Mouse (Mus musculus) lung, embryonic 15.5 days (tissue): ENCODE results near the gene Slc2a9. TPM values are rescaled to one million over a fixed set of nuclear protein-coding genes. Genes with fewer than 3 reads are reported as not detected.

Source experiments
- ATAC-seq: fragments of 200-750 bp; cut with Nextera tagmentation; 2 replicates; pipeline ENCODE4 v1.8.0; 2017; ENCODE audit warnings: moderate number of reproducible peaks, borderline replicate concordance; ENCODE audit not compliant: low FRiP score, low TSS enrichment; ENCODE audit errors: extremely low read depth
- H3K27ac ChIP-seq: fragments of 300-500 bp; sonication (generic); 2 replicates; pipeline ENCODE4 v1.5.1; 2015; ENCODE audit warnings: moderate library complexity, mild to moderate bottlenecking, inconsistent platforms
- H3K27me3 ChIP-seq: fragments of 300-500 bp; sonication (generic); 2 replicates; pipeline ENCODE4 v1.6.1; 2015; ENCODE audit warnings: inconsistent platforms
- H3K36me3 ChIP-seq: fragments of 300-500 bp; sonication (generic); 2 replicates; pipeline ENCODE4 v1.6.1; 2015; ENCODE audit warnings: inconsistent platforms
- H3K4me1 ChIP-seq: fragments of 300-500 bp; sonication (generic); 2 replicates; pipeline ENCODE4 v1.6.1; 2015; ENCODE audit warnings: inconsistent platforms
- H3K4me2 ChIP-seq: fragments of 300-500 bp; sonication (generic); 2 replicates; pipeline ENCODE4 v1.6.1; 2015; ENCODE audit warnings: inconsistent platforms, mild to moderate bottlenecking, moderate library complexity
- H3K4me3 ChIP-seq: fragments of 300-500 bp; sonication (generic); 2 replicates; pipeline ENCODE4 v1.5.1; 2015; ENCODE audit warnings: mild to moderate bottlenecking, inconsistent platforms
- H3K9ac ChIP-seq: fragments of 300-500 bp; sonication (generic); 2 replicates; pipeline ENCODE4 v1.6.1; 2015; ENCODE audit warnings: inconsistent platforms
- H3K9me3 ChIP-seq: fragments of 300-500 bp; sonication (generic); 2 replicates; pipeline ENCODE4 v1.6.1; 2016; ENCODE audit warnings: inconsistent platforms
- WGBS: fragments of 180-500 bp; shearing (Covaris S2); methylation state at CpG from one replicate; pipeline ENCODE4 v1.1.7; 2015; 5-methylcytosine and 5-hydroxymethylcytosine counted together
- polyA plus RNA-seq: library from polyadenylated mRNA; unstranded; fragments of >200 nt; fragmentation: Nextera tagmentation; extraction: Ambion mirVana; gene quantifications from 2 replicates; pipeline ENCODE4 v1.2.1, GENCODE M21; 2015

Gene Slc2a9
- polyA plus RNA-seq, 1 experiment from 2014 or later = 1.4 TPM

GRCm38 (mm10) chr5:38450936-38451335 lies 52.0 kb downstream of the Slc2a9 start:
- no peak overlapping the region for H3K4me3 ChIP-seq
- no peaks in the 10 kb centered on the region for H3K36me3 ChIP-seq
- no peak overlapping the region for H3K9ac ChIP-seq
- no peak overlapping the region for H3K27ac ChIP-seq
- 81% methylated on average over 3 of the region's 3 CpGs for WGBS
- no peak overlapping the region for H3K4me2 ChIP-seq
- ATAC-seq = no peak
- H3K9me3 ChIP-seq = no peaks in the 10 kb centered on the region
- no peaks in the 10 kb centered on the region for H3K4me1 ChIP-seq
- no peaks in the 10 kb centered on the region for H3K27me3 ChIP-seq

- no peaks in the 10 kb centered on the region for H3K9me3 ChIP-seq
- H3K27ac ChIP-seq = no peak overlapping the region
- H3K4me2 ChIP-seq = no peak overlapping the region
- no peaks in the 10 kb centered on the region for H3K36me3 ChIP-seq
- no peak overlapping the region for H3K9ac ChIP-seq
- H3K27me3 ChIP-seq = no peaks in the 10 kb centered on the region
- 86% methylated on average over 7 of the region's 8 CpGs for WGBS
- H3K4me3 ChIP-seq = no peak overlapping the region
- no peaks in the 10 kb centered on the region for H3K4me1 ChIP-seq
- no peak for ATAC-seq
Measured at GRCm38 (mm10) chr5:38449607-38450006, 53.3 kb downstream of the Slc2a9 start.

- Histone ChIP-seq H3K4me3 (no peak overlapping the region), H3K4me2 (no peak overlapping the region), H3K4me1 (no peaks in the 10 kb centered on the region), H3K27me3 (no peaks in the 10 kb centered on the region), H3K9me3 (no peaks in the 10 kb centered on the region), H3K9ac (no peak overlapping the region), H3K36me3 (no peaks in the 10 kb centered on the region), H3K27ac (no peak overlapping the region)
- ATAC-seq = no peak
- WGBS = 75% methylated on average over 3 of the region's 3 CpGs
Measured at GRCm38 (mm10) chr5:38448121-38448520, 54.8 kb downstream of the Slc2a9 start.

DNA sequence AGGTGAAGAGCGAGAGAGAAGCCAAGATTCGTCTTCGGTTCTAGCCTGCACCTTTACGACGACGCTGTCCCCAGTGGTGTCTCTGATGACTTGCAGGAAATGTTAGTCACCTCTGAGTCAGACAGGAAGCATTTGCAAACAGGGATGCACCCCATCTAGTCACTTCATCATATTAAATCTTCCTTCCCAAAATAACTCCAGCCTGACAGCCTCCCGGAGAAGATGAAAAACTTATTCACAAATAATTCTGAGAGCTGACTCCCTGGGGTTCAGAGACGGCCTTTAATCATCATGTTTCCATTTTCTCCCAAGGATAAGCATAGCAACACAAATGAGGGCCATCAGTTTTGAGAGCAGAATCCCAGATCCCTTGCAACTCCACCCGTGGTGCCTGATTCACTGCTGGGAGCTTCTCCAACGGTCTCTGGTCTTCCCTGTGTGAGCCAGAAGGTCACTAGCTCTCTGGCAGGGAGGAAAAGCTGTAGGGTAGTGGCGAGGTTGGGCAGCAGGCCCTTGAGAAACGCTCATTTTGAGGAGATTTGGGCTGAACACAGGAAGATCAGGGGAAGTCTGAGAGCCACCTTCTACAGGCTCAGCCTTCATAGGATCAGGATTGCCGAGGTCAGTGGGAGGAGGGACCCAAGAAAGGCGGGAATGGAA lies 56.5 kb downstream of the Slc2a9 start:
- Histone ChIP-seq H3K9ac (no peak overlapping the region), H3K36me3 (no peaks in the 10 kb centered on the region), H3K27ac (no peak overlapping the region), H3K4me2 (no peak overlapping the region), H3K9me3 (no peaks in the 10 kb centered on the region), H3K4me1 (no peaks in the 10 kb centered on the region), H3K27me3 (no peaks in the 10 kb centered on the region), H3K4me3 (no peak overlapping the region)
- ATAC-seq = no peak
- 43% methylated on average over 14 of the region's 14 CpGs for WGBS

GRCm38 (mm10) chr5:38441088-38441839 lies 61.7 kb downstream of the Slc2a9 start:
- Histone ChIP-seq H3K27me3 (no peaks in the 10 kb centered on the region), H3K4me3 (no peak overlapping the region), H3K27ac (no peak overlapping the region), H3K36me3 (no peaks in the 10 kb centered on the region), H3K4me1 (no peaks in the 10 kb centered on the region), H3K4me2 (no peak overlapping the region), H3K9me3 (no peaks in the 10 kb centered on the region), H3K9ac (no peak overlapping the region)
- WGBS = 72% methylated on average over 10 of the region's 10 CpGs
- ATAC-seq = no peak

GRCm38 (mm10) chr5:38440252-38441005 lies 62.5 kb downstream of the Slc2a9 start:
- Histone ChIP-seq H3K27me3 (no peaks in the 10 kb centered on the region), H3K36me3 (no peaks in the 10 kb centered on the region), H3K27ac (no peak overlapping the region), H3K4me1 (no peaks in the 10 kb centered on the region), H3K9ac (no peak overlapping the region), H3K4me3 (no peak overlapping the region), H3K9me3 (no peaks in the 10 kb centered on the region), H3K4me2 (no peak overlapping the region)
- WGBS = 81% methylated on average over 9 of the region's 9 CpGs
- ATAC-seq = no peak

DNA sequence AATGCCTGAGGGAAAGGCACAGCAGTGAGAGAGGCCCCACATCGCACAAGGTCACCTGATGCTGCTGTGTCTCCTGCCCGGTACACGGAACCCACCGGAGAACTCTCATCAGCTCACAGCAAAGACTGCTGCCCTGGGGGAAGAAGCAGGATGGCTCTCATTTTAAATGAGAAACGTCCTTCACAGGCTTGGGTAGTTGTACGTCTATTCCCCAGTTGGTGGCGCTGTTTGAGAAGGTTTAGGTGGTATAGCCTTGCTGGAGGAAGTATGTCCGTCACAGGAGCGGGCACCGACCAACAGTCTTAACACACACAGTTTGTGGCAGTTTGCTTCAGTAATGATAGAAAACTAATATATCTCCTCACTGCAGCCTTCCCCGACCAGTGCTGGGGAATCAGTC lies 66.3 kb downstream of the Slc2a9 start:
- no peak overlapping the region for H3K9ac ChIP-seq
- no peak overlapping the region for H3K27ac ChIP-seq
- no peak for ATAC-seq
- no peaks in the 10 kb centered on the region for H3K9me3 ChIP-seq
- no peaks in the 10 kb centered on the region for H3K36me3 ChIP-seq
- no peaks in the 10 kb centered on the region for H3K4me1 ChIP-seq
- no peaks in the 10 kb centered on the region for H3K27me3 ChIP-seq
- 89% methylated on average over 11 of the region's 11 CpGs for WGBS
- H3K4me3 ChIP-seq = no peak overlapping the region
- no peak overlapping the region for H3K4me2 ChIP-seq

DNA sequence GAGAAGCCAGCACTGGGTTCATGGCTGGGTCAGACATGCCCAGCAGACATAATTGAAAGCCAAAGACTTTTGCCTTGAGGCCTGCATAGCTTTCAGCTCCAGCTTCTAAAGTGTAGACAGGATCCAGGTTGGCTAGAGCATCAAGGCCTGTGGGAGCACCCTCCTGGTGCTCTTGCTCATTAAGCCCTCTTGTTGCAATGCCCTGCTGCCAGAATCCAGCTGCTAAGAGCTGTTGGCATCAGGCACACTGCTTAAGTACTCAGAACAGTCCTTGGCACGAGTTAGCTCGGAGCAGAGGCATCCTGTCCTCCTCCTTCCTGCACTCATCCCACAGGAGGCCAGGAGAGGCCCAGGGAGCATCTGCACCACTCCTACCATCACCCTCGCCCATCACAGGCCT lies 68.1 kb downstream of the Slc2a9 start:
- H3K27me3 ChIP-seq = no peaks in the 10 kb centered on the region
- no peak overlapping the region for H3K9ac ChIP-seq

GRCm38 (mm10) chr5:38431201-38431600 lies 71.7 kb downstream of the Slc2a9 start:
- no peaks in the 10 kb centered on the region for H3K27me3 ChIP-seq
- H3K4me3 ChIP-seq = no peak overlapping the region
- no peak overlapping the region for H3K4me2 ChIP-seq
- no peak for ATAC-seq
- no peak overlapping the region for H3K27ac ChIP-seq
- no peaks in the 10 kb centered on the region for H3K9me3 ChIP-seq
- WGBS = 69% methylated on average over 7 of the region's 7 CpGs
- H3K36me3 ChIP-seq = no peaks in the 10 kb centered on the region
- H3K9ac ChIP-seq = no peak overlapping the region
- no peaks in the 10 kb centered on the region for H3K4me1 ChIP-seq

More for the DNA sequence above, 68.1 kb downstream of the Slc2a9 start:
- Histone ChIP-seq H3K36me3 (no peaks in the 10 kb centered on the region), H3K4me3 (no peak overlapping the region), H3K4me1 (no peaks in the 10 kb centered on the region), H3K4me2 (no peak overlapping the region), H3K27ac (no peak overlapping the region), H3K9me3 (no peaks in the 10 kb centered on the region)
- 74% methylated on average over 3 of the region's 3 CpGs for WGBS
- no peak for ATAC-seq

DNA sequence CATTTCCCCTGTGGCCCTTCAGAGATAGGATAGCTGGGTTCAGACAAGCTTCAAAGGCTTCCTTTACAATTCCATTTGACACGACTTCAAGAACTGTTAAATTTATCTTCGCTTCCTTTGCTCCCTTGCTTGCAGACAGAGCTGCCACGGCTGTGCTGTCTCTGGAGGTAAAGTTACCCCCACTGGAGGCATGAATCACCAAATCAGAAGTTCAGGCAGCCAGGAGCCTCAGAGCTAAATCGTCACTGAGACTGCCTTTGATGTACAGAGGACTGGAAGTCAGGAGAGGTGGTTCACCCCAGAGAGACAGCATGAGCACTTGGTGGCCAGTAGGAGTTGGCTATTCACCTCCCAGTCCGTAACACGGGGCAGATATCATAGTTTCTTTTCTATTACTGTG lies 73.8 kb downstream of the Slc2a9 start:
- H3K4me2 ChIP-seq = no peak overlapping the region
- no peak overlapping the region for H3K27ac ChIP-seq
- no peaks in the 10 kb centered on the region for H3K27me3 ChIP-seq
- no peaks in the 10 kb centered on the region for H3K9me3 ChIP-seq
- H3K9ac ChIP-seq = no peak overlapping the region
- 54% methylated on average over 6 of the region's 6 CpGs for WGBS
- no peaks in the 10 kb centered on the region for H3K36me3 ChIP-seq
- no peak for ATAC-seq
- H3K4me1 ChIP-seq = no peaks in the 10 kb centered on the region
- no peak overlapping the region for H3K4me3 ChIP-seq

- 44% methylated on average over 5 of the region's 5 CpGs for WGBS
- H3K27ac ChIP-seq = no peak overlapping the region
- H3K4me2 ChIP-seq = no peak overlapping the region
- H3K9ac ChIP-seq = no peak overlapping the region
- H3K9me3 ChIP-seq = no peaks in the 10 kb centered on the region
- no peaks in the 10 kb centered on the region for H3K27me3 ChIP-seq
- no peaks in the 10 kb centered on the region for H3K4me1 ChIP-seq
- no peaks in the 10 kb centered on the region for H3K36me3 ChIP-seq
- H3K4me3 ChIP-seq = no peak overlapping the region
- ATAC-seq = no peak
Measured at GRCm38 (mm10) chr5:38427757-38428156, 75.2 kb downstream of the Slc2a9 start.

- Histone ChIP-seq H3K4me3 (no peak overlapping the region), H3K9me3 (no peaks in the 10 kb centered on the region), H3K36me3 (no peaks in the 10 kb centered on the region), H3K27me3 (no peaks in the 10 kb centered on the region), H3K9ac (no peak overlapping the region), H3K4me2 (no peak overlapping the region), H3K27ac (no peak overlapping the region), H3K4me1 (no peaks in the 10 kb centered on the region)
- ATAC-seq = no peak
- 65% methylated on average over 6 of the region's 6 CpGs for WGBS
Measured at GRCm38 (mm10) chr5:38425569-38425968, 77.4 kb downstream of the Slc2a9 start.
